Mouse (Mus musculus): ENCODE results near the gene Ptpn1.

The Ptpn1 gene

GRCm38 (mm10) chr2:167972146-167972545, 40.3 kb downstream of the Ptpn1 start:
- no peak for DNase-seq (ENCODE audit: low spot score in 2 of 2)

GRCm38 (mm10) chr2:167972809-167973208, 41.0 kb downstream of the Ptpn1 start:
- no peak for DNase-seq (ENCODE audit: low spot score in 2 of 2)

DNA sequence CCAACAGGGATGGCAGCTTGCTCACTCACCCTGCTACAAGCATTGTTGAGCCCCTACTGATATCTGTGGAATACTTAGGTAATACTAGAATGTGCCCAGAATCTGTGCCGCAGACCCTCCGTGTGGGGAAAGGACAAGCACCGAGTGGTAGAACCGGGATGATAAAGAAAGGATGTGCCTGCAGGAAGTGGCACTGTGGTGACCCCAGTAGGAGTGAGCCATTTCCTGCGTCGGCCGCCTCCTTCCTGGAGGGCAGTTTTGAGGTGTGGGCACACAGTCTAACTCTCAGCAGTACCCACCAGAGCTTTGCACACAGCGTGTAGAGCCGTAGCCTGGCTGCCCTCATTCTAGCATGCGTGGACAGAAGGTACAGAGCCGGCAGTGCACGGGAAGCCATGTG, 43.9 kb downstream of the Ptpn1 start:
- DNase-seq (ENCODE audit: low spot score in 2 of 2) = no peak

DNA sequence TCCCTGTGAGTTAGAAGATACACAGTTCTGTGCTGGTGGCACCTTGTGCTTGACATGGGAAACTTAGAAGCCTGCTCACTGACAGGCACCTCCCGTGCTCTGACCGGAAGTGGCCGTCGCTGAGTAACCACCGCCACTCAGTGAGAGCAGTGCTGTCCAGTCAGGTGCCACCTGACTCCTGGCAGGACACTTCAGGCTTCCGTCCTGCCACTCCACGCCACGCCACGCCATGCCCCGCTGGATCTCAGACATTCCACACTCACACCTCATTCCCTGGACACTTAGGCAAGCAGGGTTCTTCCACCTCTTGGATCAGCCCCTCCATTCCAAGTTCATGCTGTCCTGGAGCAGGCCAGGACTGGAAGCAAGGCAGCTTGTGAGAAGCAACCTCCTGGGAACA, 46.4 kb downstream of the Ptpn1 start:
- DNase-seq (ENCODE audit: low spot score in 2 of 2) = no peak

GRCm38 (mm10) chr2:167980391-167980790, 48.5 kb downstream of the Ptpn1 start:
- DNase-seq (ENCODE audit: low spot score in 2 of 2) = no peak

- no peak for DNase-seq (ENCODE audit: low spot score in 2 of 2)
Measured at GRCm38 (mm10) chr2:167982646-167983045, 50.8 kb downstream of the Ptpn1 start.

- no peak for DNase-seq (ENCODE audit: low spot score in 2 of 2)
Measured at GRCm38 (mm10) chr2:167984371-167984770, 52.5 kb downstream of the Ptpn1 start.

DNA sequence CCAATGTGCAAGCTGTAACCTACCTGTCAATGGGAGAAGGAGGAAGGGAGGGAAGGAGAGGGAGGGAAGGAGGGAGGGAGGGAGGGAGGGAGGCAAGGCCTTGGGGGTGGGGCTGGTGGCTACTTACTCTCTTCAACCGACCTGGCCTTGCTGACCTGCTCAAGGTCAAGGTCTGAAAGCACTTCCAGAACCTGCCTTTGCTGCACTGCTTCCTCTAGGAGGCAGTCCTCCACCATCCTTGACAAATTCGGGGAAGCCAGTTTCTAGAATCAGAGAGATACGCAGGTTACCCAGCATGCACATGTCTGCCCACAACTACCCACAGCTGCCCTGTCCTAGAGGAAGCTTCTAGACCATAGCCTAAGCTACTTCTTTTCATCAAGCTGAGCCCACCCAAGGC, 53.1 kb downstream of the Ptpn1 start:
- no peak for DNase-seq (ENCODE audit: low spot score in 2 of 2)

DNA sequence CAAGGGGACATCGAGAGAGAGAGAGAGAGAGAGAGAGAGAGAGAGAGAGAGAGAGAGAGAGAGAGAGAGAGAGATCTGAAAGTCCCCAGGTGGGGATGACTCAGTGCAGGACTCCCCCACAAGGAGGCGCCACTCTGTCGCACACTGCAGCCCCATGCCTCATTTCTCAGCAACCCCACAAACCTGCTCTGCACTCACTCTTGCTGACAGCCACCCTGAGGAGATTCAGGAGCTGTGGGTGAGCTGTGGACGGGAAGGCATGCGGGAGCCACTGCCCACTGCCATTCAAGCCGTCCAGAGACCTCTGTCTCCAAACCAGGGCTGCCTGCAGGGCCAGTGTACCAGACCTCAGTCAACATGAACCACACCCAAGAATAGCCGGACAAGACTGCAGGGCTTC, 54.9 kb downstream of the Ptpn1 start:
- DNase-seq (ENCODE audit: low spot score in 2 of 2) = no peak

DNA sequence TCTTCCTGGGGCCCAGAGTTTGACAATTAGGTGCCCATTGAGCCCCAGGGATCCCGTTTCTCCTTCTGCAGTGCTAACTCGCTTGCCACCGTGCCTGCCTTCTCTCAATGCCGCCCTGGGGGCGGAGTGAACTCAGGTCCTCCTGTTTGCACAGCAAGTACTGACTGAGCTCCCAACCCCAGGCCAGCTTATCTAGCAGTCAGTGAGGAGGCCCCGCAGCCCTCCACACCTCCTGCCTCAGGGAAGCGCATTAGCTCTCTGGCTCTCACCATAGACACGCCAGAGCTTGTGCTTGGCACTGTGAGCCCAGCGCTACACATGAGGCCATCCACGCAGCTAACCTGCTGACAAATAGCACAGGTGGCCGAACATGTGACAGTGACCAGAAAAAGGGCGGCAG, 55.8 kb downstream of the Ptpn1 start:
- DNase-seq (ENCODE audit: low spot score in 2 of 2) = no peak

GRCm38 (mm10) chr2:167989310-167989709, 57.5 kb downstream of the Ptpn1 start:
- no peak for DNase-seq (ENCODE audit: low spot score in 2 of 2)

DNA sequence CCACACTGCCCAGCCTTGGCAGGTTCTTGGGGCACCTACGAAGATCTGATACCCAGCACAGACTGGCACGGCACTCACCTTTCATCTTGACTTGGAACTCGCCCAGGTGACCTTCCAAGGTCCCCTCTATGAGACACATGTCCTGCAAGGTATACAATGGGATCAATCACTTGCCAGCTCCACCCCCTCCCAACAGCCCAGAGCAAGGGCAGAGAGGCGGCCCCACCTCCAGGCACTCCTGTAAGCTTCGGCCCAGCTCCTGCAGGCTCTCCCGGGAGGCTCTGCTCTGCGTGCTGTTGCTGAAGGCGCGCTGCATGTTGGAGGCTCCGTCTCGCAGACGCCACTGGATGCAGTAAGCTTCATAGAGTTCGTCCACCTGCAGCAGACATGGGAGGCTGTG, 61.4 kb downstream of the Ptpn1 start:
- no peak for DNase-seq (ENCODE audit: low spot score in 2 of 2)

DNA sequence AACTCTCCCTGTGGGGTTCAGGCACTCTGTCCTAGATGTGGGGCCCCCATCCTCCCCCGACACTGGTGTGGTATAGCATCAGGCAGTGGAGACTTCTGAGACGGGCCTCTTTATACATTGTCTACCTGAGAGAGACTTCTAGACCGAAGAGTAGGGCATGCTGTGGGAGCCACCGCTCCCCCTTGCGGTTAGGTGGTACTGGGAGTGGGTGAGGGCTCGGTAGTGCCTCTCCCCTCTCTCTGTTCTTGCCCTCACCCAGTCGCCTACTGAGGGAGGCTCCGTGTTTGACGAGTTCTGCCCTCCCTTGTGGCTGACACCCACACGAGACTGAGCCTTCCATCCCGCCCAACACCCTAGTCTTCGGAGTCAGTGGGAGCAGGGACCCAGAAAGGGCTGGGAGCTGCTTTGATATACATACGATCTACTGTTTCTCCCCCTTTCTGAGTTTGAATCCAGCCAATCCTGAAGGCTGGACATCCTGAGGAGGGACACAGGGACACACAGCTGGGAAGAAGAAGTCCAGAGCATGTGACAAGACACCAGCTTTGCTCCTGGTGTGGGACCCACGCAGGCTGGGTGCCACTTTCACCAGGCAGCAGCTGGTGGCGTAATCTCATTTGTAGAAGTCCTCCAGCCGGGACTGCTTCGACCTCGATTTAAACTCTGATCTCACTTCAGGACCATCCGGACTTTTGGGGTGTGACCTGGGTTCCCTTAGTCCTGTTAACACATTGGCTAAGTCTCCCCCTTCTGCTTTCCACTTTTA, 64.2 kb downstream of the Ptpn1 start:
- DNase-seq (ENCODE audit: low spot score in 2 of 2) = no peak

DNA sequence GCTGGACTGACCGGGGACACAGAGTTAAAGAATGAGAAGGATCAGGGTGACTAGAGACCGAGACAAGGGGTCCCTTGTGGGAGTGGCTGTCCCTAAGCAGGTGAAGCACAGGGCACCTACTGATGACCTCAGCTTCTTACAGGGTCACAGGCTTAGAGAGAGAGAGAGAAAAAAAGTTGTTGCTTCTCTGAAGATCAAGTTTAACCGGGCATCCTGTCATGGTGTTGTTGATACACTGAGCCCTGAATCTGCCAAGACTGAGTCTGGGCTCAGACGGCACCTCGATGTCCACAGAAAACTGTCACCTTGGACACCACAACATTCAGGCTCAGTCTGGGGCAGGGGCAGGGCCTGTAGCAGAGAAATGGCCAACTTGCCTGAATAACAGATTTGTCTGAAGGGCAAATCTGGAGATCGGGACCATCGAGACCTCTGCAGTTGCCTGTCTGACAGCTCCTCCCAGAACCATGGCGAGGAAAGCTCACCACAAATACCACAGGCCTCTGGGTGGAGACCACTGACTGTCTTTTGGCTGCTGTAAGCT, 64.9 kb downstream of the Ptpn1 start:
- no peak for DNase-seq (ENCODE audit: low spot score in 2 of 2)

DNA sequence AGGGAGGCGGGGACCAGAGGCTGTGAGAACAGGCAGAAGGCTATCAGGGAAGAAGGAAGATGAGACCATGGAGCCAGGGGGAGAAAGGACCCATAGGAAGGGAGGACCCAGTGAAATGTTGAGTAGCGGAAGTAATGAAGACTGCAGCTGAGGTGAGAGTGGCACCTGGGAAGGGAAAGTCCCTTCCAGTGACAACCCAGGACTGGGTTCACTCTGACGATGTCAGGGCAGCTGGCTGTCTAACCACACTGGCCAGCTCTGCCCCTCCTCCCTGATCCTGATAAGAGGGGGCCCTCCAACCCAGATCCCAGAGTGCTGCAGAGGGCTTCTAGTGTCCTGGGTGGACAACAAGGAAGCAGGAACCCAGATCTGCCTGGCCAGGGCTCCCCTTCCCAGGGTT, 65.7 kb downstream of the Ptpn1 start:
- no peak for DNase-seq (ENCODE audit: low spot score in 2 of 2)

- DNase-seq (ENCODE audit: low spot score in 2 of 2) = no peak
Measured at GRCm38 (mm10) chr2:167999145-167999743, 67.4 kb downstream of the Ptpn1 start.

DNA sequence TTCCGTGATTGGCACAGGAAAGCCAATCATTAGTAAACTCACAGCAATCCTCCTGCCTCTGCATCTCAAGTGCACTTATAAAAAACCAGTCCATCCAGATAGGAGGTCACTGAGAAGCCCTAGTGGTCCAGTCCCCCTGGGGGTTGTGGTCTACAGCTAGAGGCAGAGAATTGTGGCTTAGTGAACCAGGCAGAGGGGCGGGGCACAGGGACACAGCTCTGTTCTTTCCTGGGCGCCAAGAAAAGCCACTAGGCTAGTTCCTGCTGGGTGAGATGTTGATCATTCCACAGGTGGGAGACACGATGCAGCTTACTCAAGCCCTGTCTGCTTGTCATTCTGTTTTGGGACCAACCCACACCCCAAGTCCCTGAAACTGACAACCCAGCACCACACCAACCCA, 70.3 kb downstream of the Ptpn1 start:
- no peak for DNase-seq (ENCODE audit: low spot score in 2 of 2)

GRCm38 (mm10) chr2:168002884-168003283, 71.0 kb downstream of the Ptpn1 start:
- DNase-seq (ENCODE audit: low spot score in 2 of 2) = no peak

DNA sequence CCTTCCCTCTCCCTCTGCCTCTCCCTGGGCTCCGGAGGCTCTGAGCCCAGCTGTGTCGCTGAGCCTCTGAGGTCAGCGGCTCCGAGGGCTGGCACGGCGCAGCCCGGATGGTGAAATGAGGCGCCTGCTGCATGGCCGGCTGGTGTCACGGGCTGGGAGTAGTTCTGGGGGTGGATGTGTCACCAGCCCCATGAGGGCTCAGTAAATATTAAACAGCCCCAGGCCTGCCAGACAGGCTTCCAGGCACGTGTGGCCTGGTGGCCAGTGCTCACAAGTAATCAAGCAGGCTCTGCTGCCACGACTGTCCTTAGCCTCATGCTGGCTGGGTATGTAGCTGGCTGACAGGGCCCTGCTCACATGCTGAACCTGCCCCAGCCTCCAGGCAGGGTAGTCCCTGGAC, 71.6 kb downstream of the Ptpn1 start:
- no peak for DNase-seq (ENCODE audit: low spot score in 2 of 2)

- DNase-seq (ENCODE audit: low spot score in 2 of 2) = no peak
Measured at GRCm38 (mm10) chr2:168004369-168004768, 72.5 kb downstream of the Ptpn1 start.

GRCm38 (mm10) chr2:168005005-168005404, 73.1 kb downstream of the Ptpn1 start:
- DNase-seq (ENCODE audit: low spot score in 2 of 2) = no peak

- DNase-seq (ENCODE audit: low spot score in 2 of 2) = no peak
Measured at GRCm38 (mm10) chr2:168005616-168006015, 73.8 kb downstream of the Ptpn1 start.

DNA sequence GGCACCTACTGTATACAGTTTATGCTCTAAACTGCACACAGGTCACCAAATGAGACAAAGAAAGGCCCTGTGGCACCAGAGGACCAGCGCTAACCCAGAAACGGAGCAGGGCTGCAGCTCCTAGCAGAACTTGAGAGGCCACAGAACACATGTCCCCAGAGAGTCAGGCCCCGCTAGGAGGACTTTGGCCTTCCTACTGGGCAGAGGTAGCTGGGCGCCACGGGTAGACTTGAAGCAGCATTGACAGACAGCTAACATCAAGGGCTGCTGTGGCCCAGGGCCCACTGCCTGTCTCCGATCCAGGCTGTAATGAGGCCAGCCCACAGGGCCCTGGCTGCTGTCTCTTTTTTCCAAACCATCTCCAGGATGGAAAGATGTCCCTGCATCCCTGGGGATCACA, 74.6 kb downstream of the Ptpn1 start:
- no peak for DNase-seq (ENCODE audit: low spot score in 2 of 2)

All from right cerebral cortex, postnatal 36 days (tissue).